Mouse (Mus musculus): ENCODE results near the gene Nr0b2.

DNA sequence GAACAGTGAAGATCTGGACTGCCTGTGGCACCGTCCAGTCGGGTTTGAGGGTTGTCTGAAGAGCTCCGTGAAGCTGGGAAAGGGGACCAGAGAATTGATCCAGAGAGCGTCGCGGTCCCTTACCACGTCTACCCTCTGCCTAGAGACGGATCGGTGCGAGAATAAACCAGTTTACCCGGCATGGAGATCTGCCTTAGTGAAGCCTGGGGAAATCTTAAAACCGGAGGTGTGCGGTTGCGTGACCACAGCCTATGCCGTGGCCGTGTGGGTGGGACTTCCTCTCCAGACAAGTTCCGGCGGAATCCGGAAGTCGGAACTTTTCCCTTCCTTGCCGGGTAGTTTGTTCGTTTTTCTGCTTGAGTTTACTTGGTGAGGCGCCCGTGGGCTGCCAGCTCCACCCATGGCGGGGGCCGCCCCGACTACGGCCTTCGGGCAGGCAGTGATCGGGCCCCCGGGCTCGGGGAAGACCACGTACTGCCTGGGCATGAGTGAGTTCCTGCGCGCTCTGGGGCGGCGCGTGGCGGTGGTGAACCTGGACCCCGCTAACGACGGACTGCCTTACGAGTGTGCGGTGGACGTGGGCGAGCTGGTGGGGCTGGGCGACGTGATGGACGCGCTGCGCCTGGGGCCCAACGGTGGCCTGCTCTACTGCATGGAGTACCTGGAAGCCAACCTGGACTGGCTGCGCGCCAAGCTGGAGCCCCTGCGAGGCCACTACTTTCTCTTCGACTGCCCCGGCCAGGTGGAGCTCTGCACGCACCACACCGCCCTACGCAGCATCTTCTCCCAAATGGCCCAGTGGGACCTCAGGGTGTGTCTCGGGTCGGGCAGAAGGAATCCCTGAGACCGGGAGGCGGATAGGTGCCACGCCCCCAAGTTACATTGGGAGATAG, 31.1 kb downstream of the Nr0b2 start, which contains the start of gene Gpn2:
- TF ChIP-seq CTCF (IDR thresholded peaks at IDR 0.05; ENCODE audit: borderline replicate concordance, insufficient read depth, low read depth, low read length), result no peak
- peak; percentile 81; the same call in 1 of the 2 replicates for TF ChIP-seq POLR2A (IDR thresholded peaks at IDR 0.05; ENCODE audit: borderline replicate concordance, insufficient read depth, low read length)

All from cerebellum, adult 2 months (tissue).